Mouse (Mus musculus) heart, adult 8-10 months (tissue): ENCODE data around the gene Entpd8. TPM values are rescaled to one million over a fixed set of nuclear protein-coding genes. Genes with fewer than 3 reads are reported as not detected.

Experiments used
- DNase-seq: peaks from one replicate; pipeline ENCODE4 v3.0.0; 2022; ENCODE audit warnings: low spot score
- total RNA-seq, 4 experiments: library from RNA; stranded (reverse); gene quantifications; 2 replicates each; pipeline ENCODE4 v1.2.4; 2022

Gene Entpd8
- total RNA-seq, 4 experiments from 2014 or later = not detected

GRCm38 (mm10) chr2:25095109-25095850 lies 15.2 kb downstream of the Entpd8 start, which contains the start of gene Noxa1:
TSS of gene Noxa1 (minus strand) at chr2:25095149.
- no peak for DNase-seq

- DNase-seq = no peak
These were observed 18.0 kb downstream of the Entpd8 start for GRCm38 (mm10) chr2:25098005-25098615.

GRCm38 (mm10) chr2:25098956-25099355 lies 18.9 kb downstream of the Entpd8 start:
- DNase-seq = peak; percentile 22

GRCm38 (mm10) chr2:25099703-25100102 lies 19.6 kb downstream of the Entpd8 start:
- DNase-seq = no peak

GRCm38 (mm10) chr2:25104122-25104521 lies 24.0 kb downstream of the Entpd8 start:
- DNase-seq = no peak

- DNase-seq = peak; percentile 23
These were observed 25.9 kb downstream of the Entpd8 start for GRCm38 (mm10) chr2:25106045-25106444.

- no peak for DNase-seq
These were observed 29.4 kb downstream of the Entpd8 start for GRCm38 (mm10) chr2:25109487-25109886.

- DNase-seq = peak; percentile 28
These were observed 30.5 kb downstream of the Entpd8 start for GRCm38 (mm10) chr2:25110505-25111183.

GRCm38 (mm10) chr2:25111184-25111791 lies 31.2 kb downstream of the Entpd8 start:
- DNase-seq = peak; percentile 43

- no peak for DNase-seq
These were observed 34.2 kb downstream of the Entpd8 start for GRCm38 (mm10) chr2:25114308-25114707.

- DNase-seq = no peak
These were observed 35.3 kb downstream of the Entpd8 start for GRCm38 (mm10) chr2:25115442-25115841.

GRCm38 (mm10) chr2:25120963-25121362 lies 40.9 kb downstream of the Entpd8 start:
- no peak for DNase-seq

- no peak for DNase-seq
These were observed 42.6 kb downstream of the Entpd8 start for GRCm38 (mm10) chr2:25122666-25123065.

- no peak for DNase-seq
These were observed 43.4 kb downstream of the Entpd8 start for GRCm38 (mm10) chr2:25123527-25123926.

- no peak for DNase-seq
These were observed 44.3 kb downstream of the Entpd8 start for GRCm38 (mm10) chr2:25124411-25124810.

GRCm38 (mm10) chr2:25125146-25125545 lies 45.0 kb downstream of the Entpd8 start:
- DNase-seq = no peak

- DNase-seq = no peak
These were observed 46.2 kb downstream of the Entpd8 start for GRCm38 (mm10) chr2:25126011-25127010.

GRCm38 (mm10) chr2:25127206-25127605 lies 47.1 kb downstream of the Entpd8 start:
- peak; percentile 54 for DNase-seq

- peak; percentile 60 for DNase-seq
These were observed 48.0 kb downstream of the Entpd8 start for GRCm38 (mm10) chr2:25128072-25128471.

- DNase-seq = no peak
These were observed 51.5 kb downstream of the Entpd8 start for GRCm38 (mm10) chr2:25131601-25132000.
